Mouse (Mus musculus): ENCODE data around the gene Fgf9.

The Fgf9 gene

GRCm38 (mm10) chr14:58070481-58071119 is at the start of gene Fgf9:
Fgf9 (plus strand) TSS chr14:58070547.
- DNase-seq (ENCODE audit: low read depth): no peak

DNA sequence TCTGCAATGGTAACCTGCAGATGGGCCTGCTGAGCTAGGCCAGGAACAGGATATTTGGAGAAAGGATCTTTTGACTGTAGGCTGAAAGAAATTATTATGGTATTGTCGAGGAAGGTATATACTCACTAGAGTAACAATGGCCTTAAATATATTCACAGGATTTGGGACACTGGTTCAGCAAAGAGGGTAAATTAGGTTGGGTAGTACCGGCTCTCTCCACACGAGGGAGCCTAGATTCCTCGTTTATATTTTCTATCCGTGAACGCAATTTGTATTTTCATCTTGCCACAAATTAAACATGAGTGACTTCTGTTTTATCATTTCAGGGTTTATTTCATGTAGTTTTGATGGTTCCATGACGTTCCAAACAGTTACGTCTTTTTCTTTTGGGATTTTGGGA is 35.8 kb upstream of the Fgf9 start:
- DNase-seq (ENCODE audit: low read depth): peak; percentile 24

DNA sequence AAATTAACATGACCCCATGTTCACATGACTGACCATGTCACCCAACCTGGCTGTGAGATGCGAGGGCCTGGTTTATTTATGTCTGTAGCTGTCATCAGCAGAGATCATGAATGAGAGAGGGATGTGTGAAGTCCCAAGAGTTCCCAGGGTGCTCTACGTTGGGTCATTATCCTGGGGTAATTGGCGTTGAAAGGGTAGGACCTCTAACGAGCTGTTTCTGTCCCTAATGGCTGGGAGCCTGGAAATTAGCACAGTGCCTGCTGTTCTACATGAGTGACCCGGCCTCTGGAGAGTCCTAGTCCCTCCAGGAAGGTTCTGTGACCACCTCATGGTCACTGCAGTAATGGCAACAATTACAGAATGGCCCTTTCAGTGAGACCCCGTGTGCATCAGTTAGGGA is 34.2 kb upstream of the Fgf9 start:
- DNase-seq (ENCODE audit: low read depth): no peak

- DNase-seq (ENCODE audit: low read depth): no peak
These were observed 23.6 kb upstream of the Fgf9 start for GRCm38 (mm10) chr14:58046639-58047284.

- no peak for DNase-seq (ENCODE audit: low read depth)
These were observed 19.7 kb upstream of the Fgf9 start for GRCm38 (mm10) chr14:58050691-58051090.

- no peak for DNase-seq (ENCODE audit: low read depth)
These were observed 2.8 kb upstream of the Fgf9 start for GRCm38 (mm10) chr14:58067586-58067985.

- no peak for DNase-seq (ENCODE audit: low read depth)
These were observed 1.7 kb upstream of the Fgf9 start for GRCm38 (mm10) chr14:58068641-58069040.

GRCm38 (mm10) chr14:58069927-58070326 is 420 bp upstream of the Fgf9 start:
- no peak for DNase-seq (ENCODE audit: low read depth)

GRCm38 (mm10) chr14:58071120-58071641 is 834 bp downstream of the Fgf9 start:
- no peak for DNase-seq (ENCODE audit: low read depth)

DNA sequence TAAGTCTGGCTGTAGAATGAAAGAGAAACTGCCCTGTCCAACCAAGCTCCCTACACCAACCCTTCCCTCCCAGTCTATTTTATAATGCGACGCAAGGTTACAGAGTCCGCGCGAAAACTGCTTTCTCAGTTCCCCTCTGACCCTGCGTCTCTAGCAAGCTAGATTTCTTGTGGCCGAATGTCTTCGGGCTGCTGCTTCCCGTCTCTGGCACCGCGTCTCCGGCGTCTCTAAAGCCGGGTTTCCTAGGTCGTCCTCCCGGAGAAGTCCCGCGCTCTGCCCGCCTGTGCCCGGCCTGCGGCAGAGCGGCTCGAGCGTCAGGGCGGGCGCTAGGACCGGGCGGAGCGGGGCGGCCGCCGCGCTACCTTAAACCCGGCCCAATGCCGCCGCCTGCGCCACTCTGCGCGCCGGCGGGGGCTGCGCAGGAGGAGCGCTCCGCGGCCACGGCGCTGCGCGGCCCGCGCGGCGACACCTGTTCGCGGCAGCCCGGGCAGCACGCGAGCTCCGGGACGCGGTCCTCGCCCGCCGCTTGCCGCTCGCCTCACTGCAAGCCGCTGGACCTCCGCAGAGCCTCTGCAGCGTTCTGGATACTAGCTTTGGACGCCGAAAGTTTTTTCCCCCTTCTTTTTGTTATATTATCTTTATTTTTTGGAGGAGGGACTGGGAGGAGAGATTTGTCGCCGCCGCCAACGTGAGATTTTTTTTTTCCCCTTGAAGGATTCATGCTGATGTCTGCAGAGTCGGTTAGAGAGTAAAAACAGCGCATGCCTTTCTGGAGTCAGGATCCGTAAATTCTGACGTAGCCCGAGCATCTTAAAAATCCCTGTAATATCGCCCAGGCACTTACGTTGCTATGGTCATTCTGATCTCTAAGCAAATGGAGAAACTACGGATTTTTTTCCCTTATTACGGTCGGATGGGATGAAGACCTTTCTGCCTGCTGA is 1.8 kb downstream of the Fgf9 start:
- no peak for DNase-seq (ENCODE audit: low read depth)

DNA sequence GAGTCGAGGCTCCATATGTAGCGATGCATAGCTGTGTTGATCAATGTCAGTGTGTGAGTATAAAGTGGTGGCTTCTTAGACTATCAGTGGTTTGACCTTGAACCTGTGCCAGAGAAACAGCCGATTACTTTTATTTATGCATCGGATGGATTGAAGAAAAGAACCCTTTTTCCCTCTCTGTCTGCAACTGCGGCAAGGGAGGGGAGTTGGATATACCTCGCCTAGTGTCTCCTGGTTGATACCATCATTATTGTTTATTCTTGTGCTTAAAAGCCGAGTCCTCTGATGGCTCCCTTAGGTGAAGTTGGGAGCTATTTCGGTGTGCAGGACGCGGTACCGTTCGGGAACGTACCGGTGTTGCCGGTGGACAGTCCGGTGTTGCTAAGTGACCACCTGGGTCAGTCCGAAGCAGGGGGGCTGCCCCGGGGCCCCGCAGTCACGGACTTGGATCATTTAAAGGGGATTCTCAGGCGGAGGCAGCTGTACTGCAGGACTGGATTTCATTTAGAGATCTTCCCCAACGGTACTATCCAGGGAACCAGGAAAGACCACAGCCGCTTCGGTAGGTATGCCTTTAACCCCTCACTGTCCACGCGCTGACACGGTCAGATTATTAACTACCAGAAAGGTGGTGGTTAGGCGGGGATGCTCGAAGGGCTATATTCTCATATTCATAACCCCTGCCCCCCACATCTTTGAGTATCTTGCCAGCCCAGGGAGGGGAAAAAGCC is 2.6 kb downstream of the Fgf9 start:
- no peak for DNase-seq (ENCODE audit: low read depth)

GRCm38 (mm10) chr14:58073936-58074335 is 3.6 kb downstream of the Fgf9 start:
- DNase-seq (ENCODE audit: low read depth): no peak

GRCm38 (mm10) chr14:58074621-58075432 is 4.5 kb downstream of the Fgf9 start:
- no peak for DNase-seq (ENCODE audit: low read depth)

DNA sequence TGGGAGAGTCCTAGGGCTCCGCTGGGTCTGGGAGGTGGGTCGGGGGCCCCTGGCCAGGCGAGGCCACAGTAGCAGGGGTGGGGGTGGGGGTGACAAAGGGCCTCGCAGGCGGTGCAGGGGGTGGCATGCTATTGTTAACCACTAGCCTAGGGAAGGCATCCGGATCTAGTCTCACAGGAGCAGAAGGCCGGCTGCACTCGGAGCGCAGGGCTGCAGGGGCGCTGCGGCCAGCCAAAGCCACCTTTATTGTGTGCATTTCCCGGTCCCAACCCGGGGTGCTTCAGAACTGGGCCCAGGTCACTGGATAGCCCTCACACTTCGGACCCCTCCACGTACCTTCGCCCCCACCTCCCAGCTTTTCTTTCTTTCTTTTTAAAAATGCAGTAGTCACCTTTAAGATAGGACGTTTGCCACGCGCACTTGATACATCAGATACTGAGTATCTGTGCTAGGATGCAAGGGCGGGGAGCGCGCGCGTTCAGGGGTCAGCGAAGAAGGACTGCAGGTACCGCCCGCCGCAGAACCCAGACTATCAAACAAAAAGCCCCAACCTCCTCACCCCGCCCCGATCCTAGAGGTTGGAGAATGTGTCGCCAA is 5.2 kb downstream of the Fgf9 start:
- no peak for DNase-seq (ENCODE audit: low read depth)

GRCm38 (mm10) chr14:58076030-58076521 is 5.7 kb downstream of the Fgf9 start:
- no peak for DNase-seq (ENCODE audit: low read depth)

DNA sequence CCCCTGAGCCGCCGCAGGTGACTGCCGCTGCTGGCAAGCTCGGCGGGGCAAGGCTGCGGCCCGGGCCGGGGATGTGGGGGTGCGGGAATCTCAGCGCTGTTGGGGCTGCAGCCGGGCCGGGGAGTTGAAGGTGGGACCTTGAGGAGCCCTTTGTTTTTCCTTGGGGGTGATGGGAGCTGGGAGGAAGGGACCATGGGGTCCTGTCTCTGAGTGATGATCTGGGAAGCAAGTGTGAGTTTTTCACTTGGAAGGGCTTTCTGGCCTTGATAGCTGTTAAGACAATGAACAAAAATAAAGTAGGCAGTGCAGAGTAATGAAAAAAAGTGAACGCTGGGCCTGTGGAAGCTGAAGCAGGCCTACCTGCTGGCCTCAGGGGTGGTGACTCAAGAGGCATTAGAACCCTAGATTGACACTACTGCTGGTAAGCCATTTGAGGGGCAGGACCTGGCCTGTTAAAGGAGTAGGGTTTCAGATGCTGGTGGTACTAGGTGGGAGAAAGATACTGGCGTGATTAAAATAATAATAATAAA is 6.4 kb downstream of the Fgf9 start:
- DNase-seq (ENCODE audit: low read depth): no peak

DNA sequence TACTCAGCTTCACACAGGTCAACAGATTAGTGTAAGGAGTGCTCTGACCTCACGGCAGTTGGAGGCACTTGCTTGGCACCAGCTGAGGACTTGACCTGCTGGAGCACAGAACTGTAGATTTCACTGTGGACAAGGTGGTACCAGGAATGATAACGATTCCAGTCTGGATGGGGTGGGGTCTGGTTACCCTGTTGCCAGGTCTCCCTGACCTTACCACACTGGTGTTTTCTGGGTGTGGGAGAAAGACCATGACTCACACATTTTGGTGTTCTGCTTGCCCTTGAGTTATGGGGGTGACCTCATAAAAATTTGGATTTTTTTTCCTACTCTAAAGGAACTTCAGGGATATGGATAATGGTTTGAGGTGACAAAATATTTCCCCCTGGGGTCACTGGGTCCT is 9.1 kb downstream of the Fgf9 start:
- no peak for DNase-seq (ENCODE audit: low read depth)

- DNase-seq (ENCODE audit: low read depth): peak; percentile 4
These were observed 11.6 kb downstream of the Fgf9 start for GRCm38 (mm10) chr14:58081955-58082354.

GRCm38 (mm10) chr14:58084240-58084639 is 13.9 kb downstream of the Fgf9 start:
- DNase-seq (ENCODE audit: low read depth): no peak

DNA sequence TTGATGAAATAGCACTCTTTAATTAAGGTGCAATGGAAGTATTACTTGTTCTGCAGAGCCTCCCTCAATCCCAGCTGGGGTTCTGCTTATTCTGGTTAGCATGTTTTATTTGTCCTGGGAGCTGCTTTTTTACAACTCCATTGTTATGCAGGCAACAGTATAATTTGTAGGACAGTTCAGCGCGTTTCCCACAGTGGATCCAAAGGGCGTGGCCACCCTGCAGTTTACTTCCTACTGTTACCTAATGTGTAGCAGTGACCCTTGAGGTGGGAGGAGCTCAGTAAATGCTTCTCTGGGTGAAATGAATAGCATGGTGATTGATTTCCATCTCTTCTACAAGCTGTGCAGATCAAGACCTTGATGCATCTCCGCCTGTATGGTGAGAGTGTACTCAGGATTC is 17.0 kb downstream of the Fgf9 start:
- DNase-seq (ENCODE audit: low read depth): no peak

Measured in 416B (cell line).